Mouse (Mus musculus) brain, embryonic 14.5 days (tissue): Measurements from ENCODE around the gene Tacc2.

ENCODE experiments used
- CTCF ChIP-seq: fragments of 200-500 bp; IDR thresholded peaks from 2 replicates; pipeline ENCODE4 v1.5.1; 2012; ENCODE audit warnings: inconsistent platforms, mild to moderate bottlenecking, moderate library complexity, borderline replicate concordance; ENCODE audit not compliant: insufficient read depth, insufficient read length; ENCODE audit errors: extremely low read depth
- POLR2A ChIP-seq: fragments of 200-500 bp; IDR thresholded peaks from 2 replicates; pipeline ENCODE4 v1.6.1; 2012; ENCODE audit warnings: mild to moderate bottlenecking, inconsistent platforms, borderline replicate concordance; ENCODE audit not compliant: poor library complexity, insufficient read depth, insufficient read length, severe bottlenecking; ENCODE audit errors: extremely low read depth

GRCm38 (mm10) chr7:130560933-130561332 lies 16.3 kb upstream of the Tacc2 start:
- TF ChIP-seq POLR2A (no peak), CTCF (no peak)
